In the genomic region with DNA sequence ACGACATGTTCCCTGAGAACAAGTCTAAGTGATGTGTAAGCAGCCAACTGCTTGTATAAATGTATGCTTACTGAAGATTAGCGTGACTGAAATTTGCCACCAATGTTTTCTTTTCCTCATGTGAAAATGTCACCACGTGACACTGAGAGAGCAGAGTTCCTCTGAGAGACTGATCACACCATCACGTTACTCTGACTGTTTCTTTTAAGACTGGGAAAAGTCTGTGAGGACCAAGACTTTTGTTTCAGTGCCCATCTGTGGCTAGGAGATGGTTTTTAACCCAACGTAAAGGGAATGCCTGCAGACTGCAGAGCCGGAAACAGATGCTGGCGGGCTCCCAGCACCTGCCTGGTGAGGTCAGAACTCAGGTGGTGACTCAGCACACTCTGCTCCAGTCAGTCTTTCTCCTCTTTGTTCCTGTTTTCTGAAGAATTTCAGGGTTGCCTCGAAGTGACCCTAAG, we compare ENCODE assay signal across 10 mouse cellular contexts. TPM values are rescaled to one million over a fixed set of nuclear protein-coding genes. Genes with fewer than 3 reads are reported as not detected.
A peak's percentile ranks its signal among the peaks of the same experiment; 100 is the strongest.
DNase-seq lines count a peak whose midpoint lies in the region; ATAC-seq and TF ChIP-seq lines count a peak whose summit lies in the region.
"Had no signal": no experiment of that assay in that cellular context is flagged by ENCODE, and none has a peak within 500 bp of the region (broad histone marks: within the 10 kb centered on the region; RNA-seq: fewer than 3 reads in every experiment).

No protein-coding gene starts in this region.

- intact Hi-C loops in heart, postnatal 36 days (cut with DNase I), result no loop called here

- H3K27ac ChIP-seq in bone marrow macrophage, adult 2 months (ENCODE audit: insufficient read depth, low read depth, low read length), result peak overlapping the region; percentile 71
- no peak overlapping the region for H3K27ac ChIP-seq in midbrain, embryonic 15.5 days
- H3K27ac ChIP-seq: limb, embryonic 12.5 days; midbrain, embryonic 13.5 days had no signal

- no peak overlapping the region for H3K9ac ChIP-seq in midbrain, embryonic 15.5 days
- H3K9ac ChIP-seq: limb, embryonic 12.5 days; midbrain, embryonic 13.5 days had no signal

- no peaks in the 10 kb centered on the region for H3K27me3 ChIP-seq in midbrain, embryonic 15.5 days (replicated peaks)
- H3K27me3 ChIP-seq: limb, embryonic 12.5 days; midbrain, embryonic 13.5 days had no signal

- TF ChIP-seq POLR2A in bone marrow macrophage, adult 2 months (IDR thresholded peaks at IDR 0.05; ENCODE audit: borderline replicate concordance, low read depth, low read length), result no peak

- no peak for TF ChIP-seq CTCF in bone marrow macrophage, adult 2 months (IDR thresholded peaks at IDR 0.05; ENCODE audit: low read depth, low read length)

- 59% methylated on average over 8 of the region's 8 CpGs for WGBS in midbrain, embryonic 15.5 days

- peaks cover 3% of the 10 kb centered on the region; the same call in 1 of the 2 replicates for H3K4me1 ChIP-seq in bone marrow macrophage, adult 2 months (ENCODE audit: control insufficient read depth, insufficient read depth, low read length)
- 0 out of 2 replicates have a peak, but pooled peaks cover 2% of the 10 kb centered on the region for H3K4me1 ChIP-seq in midbrain, embryonic 15.5 days
- H3K4me1 ChIP-seq: limb, embryonic 12.5 days; midbrain, embryonic 13.5 days had no signal

- no peaks in the 10 kb centered on the region for H3K9me3 ChIP-seq in midbrain, embryonic 15.5 days
- H3K9me3 ChIP-seq: limb, embryonic 12.5 days; midbrain, embryonic 13.5 days had no signal

- peak; percentile 12 for DNase-seq in thymus, postnatal 0 days (ENCODE audit: low spot score)
- DNase-seq in thymus, postnatal 36 days, result no peak
- peak; percentile 49 to 75 for DNase-seq in kidney, postnatal 36 days
- DNase-seq in urinary bladder, postnatal 36 days (ENCODE audit: low spot score in 2 of 2), result peak; percentile 62 to 63
- DNase-seq in heart, postnatal 36 days, result no peak
- DNase-seq: heart, postnatal 14 days had no signal

- no peak for ATAC-seq in midbrain, embryonic 15.5 days (replicated peaks)
- ATAC-seq: midbrain, embryonic 13.5 days had no signal

- no peak overlapping the region for H3K4me2 ChIP-seq in midbrain, embryonic 15.5 days
- H3K4me2 ChIP-seq: limb, embryonic 12.5 days; midbrain, embryonic 13.5 days had no signal

- no peaks in the 10 kb centered on the region for H3K36me3 ChIP-seq in midbrain, embryonic 15.5 days (replicated peaks)
- H3K36me3 ChIP-seq: limb, embryonic 12.5 days; midbrain, embryonic 13.5 days had no signal

- H3K4me3 ChIP-seq in bone marrow macrophage, adult 2 months (ENCODE audit: insufficient read depth, low read length), result 0 out of 2 replicates have a peak overlapping the region, but pooled peaks have one; percentile 8
- H3K4me3 ChIP-seq in midbrain, embryonic 15.5 days, result no peak overlapping the region
- H3K4me3 ChIP-seq: limb, embryonic 12.5 days; midbrain, embryonic 13.5 days had no signal

RNA-seq across cellular contexts. Expression of a gene that starts 14.2 kb away (rescaled TPM):
- 0.19 and 0.26 TPM in 2 replicates for polyA plus RNA-seq in thymus, postnatal 0 days (2015; fragmentation: Nextera tagmentation; extraction: Ambion mirVana)
- polyA plus RNA-seq in bone marrow macrophage, adult 2 months (2012; ENCODE audit: insufficient read depth, insufficient read length, missing spikeins), result not detected in 2 replicates
- 0.06 TPM in 2 replicates for polyA plus RNA-seq in midbrain, embryonic 15.5 days (2015; fragmentation: Nextera tagmentation; extraction: Ambion mirVana)
- total RNA-seq in heart, postnatal 36 days (2021), result under 1 TPM; 0.35 to 0.75 TPM
- polyA plus RNA-seq: midbrain, embryonic 13.5 days had no signal

Comparison
In these comparisons a context has a peak if more than half of its experiments do, and no peak if none do; other contexts are left out.
1. DNase-seq: peak in thymus, postnatal 0 days (single experiment), kidney, postnatal 36 days (2 of 2) and urinary bladder, postnatal 36 days (2 of 2); none in thymus, postnatal 36 days (0 of 2) and heart, postnatal 36 days (0 of 2).